Mouse (Mus musculus): ENCODE results near the gene Tmprss6.
A peak's percentile ranks its signal among the peaks of the same experiment; 100 is the strongest.

Gene Tmprss6

GRCm38 (mm10) chr15:78471902-78472301 is 3.5 kb upstream of the Tmprss6 start:
- H3K27me3 ChIP-seq (ENCODE audit: control insufficient read depth, insufficient read depth, low read length, poor library complexity, severe bottlenecking): no peaks in the 10 kb centered on the region
- H3K36me3 ChIP-seq (ENCODE audit: control insufficient read depth, insufficient read depth, low read length, poor library complexity, severe bottlenecking): no peaks in the 10 kb centered on the region
- DNase-seq (ENCODE audit: low read depth, low spot score): no peak

- Histone ChIP-seq H3K36me3 (ENCODE audit: control insufficient read depth, insufficient read depth, low read length, poor library complexity, severe bottlenecking) (no peaks in the 10 kb centered on the region), H3K27me3 (ENCODE audit: control insufficient read depth, insufficient read depth, low read length, poor library complexity, severe bottlenecking) (no peaks in the 10 kb centered on the region)
- DNase-seq (ENCODE audit: low read depth, low spot score): no peak
Observed at GRCm38 (mm10) chr15:78470495-78471276, 2.3 kb upstream of the Tmprss6 start.

GRCm38 (mm10) chr15:78467570-78467969 is 864 bp downstream of the Tmprss6 start:
- no peaks in the 10 kb centered on the region for H3K27me3 ChIP-seq (ENCODE audit: control insufficient read depth, insufficient read depth, low read length, poor library complexity, severe bottlenecking)
- no peak for DNase-seq (ENCODE audit: low read depth, low spot score)
- no peaks in the 10 kb centered on the region for H3K36me3 ChIP-seq (ENCODE audit: control insufficient read depth, insufficient read depth, low read length, poor library complexity, severe bottlenecking)

DNA sequence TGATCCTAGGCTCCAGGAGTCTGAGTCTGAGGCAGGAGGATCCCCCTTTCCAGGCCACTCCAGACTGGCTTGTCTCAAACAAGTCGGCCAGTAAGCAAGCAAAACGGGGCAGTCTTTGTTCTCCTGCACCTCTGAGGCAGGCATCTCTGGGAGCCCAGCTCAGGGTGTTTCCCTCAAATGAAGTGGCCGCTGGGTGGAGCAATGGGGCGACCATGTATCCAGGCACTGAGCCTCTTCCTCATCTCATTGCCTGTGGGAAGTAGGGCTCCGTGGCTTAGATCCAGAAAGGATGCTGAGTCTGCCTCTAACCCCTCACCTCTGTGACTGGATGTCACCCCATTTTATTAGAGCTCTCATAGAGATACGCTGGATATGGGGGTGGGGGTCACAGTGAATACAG is 1.6 kb downstream of the Tmprss6 start:
- no peaks in the 10 kb centered on the region for H3K36me3 ChIP-seq (ENCODE audit: control insufficient read depth, insufficient read depth, low read length, poor library complexity, severe bottlenecking)

DNA sequence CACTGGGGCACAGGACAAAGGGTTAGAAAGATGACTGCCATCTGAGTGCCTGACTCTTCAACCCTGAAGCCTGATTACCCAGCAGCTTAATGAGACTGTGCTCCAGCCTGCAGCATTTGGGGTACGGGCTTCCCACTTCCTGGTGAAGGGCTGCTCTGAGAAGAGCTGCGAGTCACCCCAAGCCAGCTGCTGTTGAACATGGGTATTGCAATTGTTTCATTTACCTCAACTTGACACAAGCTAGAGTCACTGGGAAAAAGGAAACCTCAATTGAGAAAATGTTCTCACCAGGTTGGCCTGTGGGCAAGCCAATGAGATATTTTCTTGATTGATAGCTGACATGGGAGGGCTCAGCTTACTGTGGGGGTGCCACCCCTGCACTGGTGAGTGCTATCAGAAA is 5.5 kb downstream of the Tmprss6 start:
- Histone ChIP-seq H3K36me3 (ENCODE audit: control insufficient read depth, insufficient read depth, low read length, poor library complexity, severe bottlenecking) (no peaks in the 10 kb centered on the region), H3K27me3 (ENCODE audit: control insufficient read depth, insufficient read depth, low read length, poor library complexity, severe bottlenecking) (no peaks in the 10 kb centered on the region)
- no peak for DNase-seq (ENCODE audit: low read depth, low spot score)

More for the DNA sequence above, 1.6 kb downstream of the Tmprss6 start:
- H3K27me3 ChIP-seq (ENCODE audit: control insufficient read depth, insufficient read depth, low read length, poor library complexity, severe bottlenecking): no peaks in the 10 kb centered on the region
- no peak for DNase-seq (ENCODE audit: low read depth, low spot score)

DNA sequence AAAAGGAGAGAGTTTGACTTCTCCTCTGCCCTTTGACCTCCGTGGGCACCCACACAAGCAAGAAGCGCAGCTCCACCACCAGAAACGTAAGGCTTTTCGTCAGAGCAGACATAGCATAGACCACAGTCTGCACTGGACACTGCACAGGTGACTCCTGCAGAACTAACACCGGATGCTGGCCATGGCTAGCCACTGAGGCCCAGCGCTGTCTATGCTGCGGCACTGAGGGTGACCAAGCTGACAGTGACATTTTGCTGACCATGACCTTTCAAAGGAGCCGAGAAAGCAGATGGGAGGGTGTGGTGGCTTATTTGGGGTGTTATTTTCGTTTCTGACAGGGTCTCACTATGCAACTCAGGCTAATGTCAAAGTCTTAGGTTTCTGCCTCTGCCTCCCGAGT is 11.2 kb downstream of the Tmprss6 start:
- DNase-seq (ENCODE audit: low read depth, low spot score): no peak
- H3K36me3 ChIP-seq (ENCODE audit: control insufficient read depth, insufficient read depth, low read length, poor library complexity, severe bottlenecking): no peaks in the 10 kb centered on the region
- H3K27me3 ChIP-seq (ENCODE audit: control insufficient read depth, insufficient read depth, low read length, poor library complexity, severe bottlenecking): no peaks in the 10 kb centered on the region

GRCm38 (mm10) chr15:78456051-78456450 is 12.4 kb downstream of the Tmprss6 start:
- no peak for DNase-seq (ENCODE audit: low read depth, low spot score)
- Histone ChIP-seq H3K36me3 (ENCODE audit: control insufficient read depth, insufficient read depth, low read length, poor library complexity, severe bottlenecking) (no peaks in the 10 kb centered on the region), H3K27me3 (ENCODE audit: control insufficient read depth, insufficient read depth, low read length, poor library complexity, severe bottlenecking) (no peaks in the 10 kb centered on the region)

- no peak for DNase-seq (ENCODE audit: low read depth, low spot score)
- Histone ChIP-seq H3K36me3 (ENCODE audit: control insufficient read depth, insufficient read depth, low read length, poor library complexity, severe bottlenecking) (no peaks in the 10 kb centered on the region), H3K27me3 (ENCODE audit: control insufficient read depth, insufficient read depth, low read length, poor library complexity, severe bottlenecking) (no peaks in the 10 kb centered on the region)
Observed at GRCm38 (mm10) chr15:78455168-78455567, 13.3 kb downstream of the Tmprss6 start.

DNA sequence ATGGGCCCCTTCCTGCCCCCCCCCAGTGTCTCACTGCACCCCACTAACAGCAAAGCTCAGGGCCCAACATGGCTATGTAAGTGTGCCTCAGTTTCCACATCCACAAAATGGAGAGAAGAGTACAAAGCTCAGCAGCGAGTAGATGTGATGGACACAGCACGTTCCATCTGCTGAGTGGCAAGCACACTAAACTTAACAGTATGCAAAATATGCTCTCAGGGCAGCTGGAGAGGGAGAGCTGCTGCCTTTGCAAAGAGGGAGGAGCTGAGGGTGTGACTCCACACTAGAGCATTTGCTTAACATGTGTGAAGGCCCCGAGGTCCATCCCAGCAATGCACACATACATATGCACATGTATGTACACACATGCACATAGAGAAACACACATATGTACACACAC is 15.5 kb downstream of the Tmprss6 start:
- no peak for DNase-seq (ENCODE audit: low read depth, low spot score)
- H3K36me3 ChIP-seq (ENCODE audit: control insufficient read depth, insufficient read depth, low read length, poor library complexity, severe bottlenecking): no peaks in the 10 kb centered on the region
- H3K27me3 ChIP-seq (ENCODE audit: control insufficient read depth, insufficient read depth, low read length, poor library complexity, severe bottlenecking): no peaks in the 10 kb centered on the region

DNA sequence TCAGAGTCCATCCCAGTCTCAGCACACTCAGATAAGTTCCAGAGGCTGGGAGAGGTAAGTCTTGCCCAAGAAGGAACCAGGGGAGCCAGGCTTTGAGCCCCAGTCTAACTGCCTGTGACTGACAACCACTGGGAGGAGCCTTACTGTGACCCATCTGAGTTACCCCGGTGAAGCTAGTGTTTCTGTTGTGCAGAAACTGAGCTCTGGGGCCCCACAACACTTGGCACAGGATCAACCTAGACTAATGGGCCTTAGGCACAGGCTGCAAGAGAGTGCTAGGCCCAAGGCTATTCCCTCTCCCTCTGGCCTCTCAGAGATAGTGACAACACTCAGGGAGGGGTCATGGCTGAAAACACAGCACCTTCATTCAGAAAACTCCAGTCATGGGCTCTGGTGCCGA is 17.2 kb downstream of the Tmprss6 start:
- Histone ChIP-seq H3K27me3 (ENCODE audit: control insufficient read depth, insufficient read depth, low read length, poor library complexity, severe bottlenecking) (no peaks in the 10 kb centered on the region), H3K36me3 (ENCODE audit: control insufficient read depth, insufficient read depth, low read length, poor library complexity, severe bottlenecking) (no peaks in the 10 kb centered on the region)
- no peak for DNase-seq (ENCODE audit: low read depth, low spot score)

DNA sequence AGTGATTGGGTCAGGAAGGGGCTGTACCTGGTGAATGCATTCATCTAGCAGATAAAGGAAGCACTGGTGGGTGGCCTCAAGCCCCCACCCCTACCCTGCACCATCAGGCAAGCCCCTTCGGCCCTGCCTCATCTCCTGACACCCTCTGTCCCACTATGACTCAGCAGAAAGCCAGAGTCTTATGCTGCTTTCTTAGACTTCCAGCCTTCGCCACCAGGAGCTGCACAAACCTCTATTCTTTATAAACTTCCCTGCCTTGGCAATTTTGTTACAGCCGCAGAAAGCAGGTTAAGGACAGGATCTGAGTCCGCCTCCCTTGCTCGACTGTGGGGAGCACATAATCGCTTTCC is 18.0 kb downstream of the Tmprss6 start:
- no peak for DNase-seq (ENCODE audit: low read depth, low spot score)
- H3K36me3 ChIP-seq (ENCODE audit: control insufficient read depth, insufficient read depth, low read length, poor library complexity, severe bottlenecking): no peaks in the 10 kb centered on the region
- H3K27me3 ChIP-seq (ENCODE audit: control insufficient read depth, insufficient read depth, low read length, poor library complexity, severe bottlenecking): no peaks in the 10 kb centered on the region

GRCm38 (mm10) chr15:78449694-78450418 is 18.6 kb downstream of the Tmprss6 start:
- DNase-seq (ENCODE audit: low read depth, low spot score): peak; percentile 83
- no peaks in the 10 kb centered on the region for H3K36me3 ChIP-seq (ENCODE audit: control insufficient read depth, insufficient read depth, low read length, poor library complexity, severe bottlenecking)
- no peaks in the 10 kb centered on the region for H3K27me3 ChIP-seq (ENCODE audit: control insufficient read depth, insufficient read depth, low read length, poor library complexity, severe bottlenecking)

- peak; percentile 23 for DNase-seq (ENCODE audit: low read depth, low spot score)
- H3K36me3 ChIP-seq (ENCODE audit: control insufficient read depth, insufficient read depth, low read length, poor library complexity, severe bottlenecking): no peaks in the 10 kb centered on the region
Observed at GRCm38 (mm10) chr15:78449131-78449530, 19.3 kb downstream of the Tmprss6 start.

DNA sequence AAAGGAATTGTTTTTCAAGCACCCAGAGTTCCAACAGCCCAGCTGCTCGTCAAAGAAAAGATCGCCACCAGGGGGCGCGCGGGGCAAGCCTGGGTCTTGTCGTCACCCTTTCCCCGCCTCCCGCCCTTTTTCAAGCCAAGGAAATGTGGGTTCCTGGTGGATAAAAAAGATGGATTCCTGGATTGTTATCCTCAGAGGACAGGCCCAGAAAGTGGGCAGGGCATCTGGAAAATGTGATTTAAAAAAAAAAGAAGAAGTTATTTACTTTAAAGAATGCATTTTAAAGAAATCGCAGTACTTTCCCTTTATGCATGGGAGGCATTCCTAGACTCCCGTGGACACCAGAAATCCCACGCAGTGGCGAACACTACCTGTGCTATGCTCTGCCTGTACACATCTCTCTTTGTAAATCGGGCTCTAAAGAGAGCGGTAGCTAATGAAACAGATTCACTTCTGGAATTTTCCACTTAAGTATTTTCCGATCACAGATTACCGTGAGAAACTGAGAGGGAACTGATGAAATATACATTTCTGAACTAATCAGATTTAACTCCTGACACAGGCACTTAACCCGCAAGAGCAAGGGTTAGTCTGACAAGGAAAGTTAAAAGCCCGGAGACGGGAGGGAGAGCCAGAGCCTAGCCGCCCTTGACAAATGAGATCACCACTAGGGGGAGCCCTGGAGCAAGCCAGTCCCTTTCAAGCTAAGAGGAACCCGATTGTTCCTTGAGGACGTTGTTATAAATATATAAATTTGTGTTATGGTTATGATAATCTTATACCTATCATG is 20.5 kb downstream of the Tmprss6 start:
- Histone ChIP-seq H3K36me3 (ENCODE audit: control insufficient read depth, insufficient read depth, low read length, poor library complexity, severe bottlenecking) (no peaks in the 10 kb centered on the region), H3K27me3 (ENCODE audit: control insufficient read depth, insufficient read depth, low read length, poor library complexity, severe bottlenecking) (no peaks in the 10 kb centered on the region)
- DNase-seq (ENCODE audit: low read depth, low spot score): peak; percentile 90

More at GRCm38 (mm10) chr15:78449131-78449530, 19.3 kb downstream of the Tmprss6 start:
- no peaks in the 10 kb centered on the region for H3K27me3 ChIP-seq (ENCODE audit: control insufficient read depth, insufficient read depth, low read length, poor library complexity, severe bottlenecking)

DNA sequence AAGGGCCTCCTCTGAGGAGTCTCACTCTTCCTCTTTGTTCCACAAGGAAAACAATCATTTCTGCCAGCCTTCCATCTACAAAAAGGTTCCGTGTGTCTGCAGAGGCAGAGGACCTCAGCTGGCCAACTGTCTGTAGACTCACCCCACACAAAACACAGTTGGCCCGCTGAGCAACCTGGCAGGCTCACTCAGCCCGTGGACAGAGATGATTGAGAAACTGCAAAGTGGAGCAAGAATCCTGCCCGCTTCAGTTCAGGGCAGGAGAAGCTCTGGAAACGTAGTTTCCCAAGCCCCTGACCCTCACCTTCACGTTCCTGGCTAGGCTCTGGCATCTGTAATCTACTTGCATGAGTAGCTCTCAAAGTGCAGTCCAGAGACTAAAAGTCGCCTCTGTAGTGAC is 21.3 kb downstream of the Tmprss6 start:
- no peaks in the 10 kb centered on the region for H3K27me3 ChIP-seq (ENCODE audit: control insufficient read depth, insufficient read depth, low read length, poor library complexity, severe bottlenecking)
- H3K36me3 ChIP-seq (ENCODE audit: control insufficient read depth, insufficient read depth, low read length, poor library complexity, severe bottlenecking): no peaks in the 10 kb centered on the region
- DNase-seq (ENCODE audit: low read depth, low spot score): no peak

Data from splenic B cell, adult 2 months (primary cell).